Mouse (Mus musculus) bone marrow, adult 2 months (tissue): ENCODE measurements around the gene Casr.

ENCODE experiments used
- CTCF ChIP-seq: fragments of 200-500 bp; IDR thresholded peaks from 2 replicates; pipeline ENCODE4 v1.5.1; 2011; ENCODE audit warnings: low read length, control low read depth; ENCODE audit not compliant: control insufficient read depth, insufficient read depth
- POLR2A ChIP-seq: fragments of 200-500 bp; IDR thresholded peaks from 2 replicates; pipeline ENCODE4 v1.6.1; 2011; ENCODE audit warnings: low read depth, mild to moderate bottlenecking, control low read depth, low read length, borderline replicate concordance; ENCODE audit not compliant: control insufficient read depth

DNA sequence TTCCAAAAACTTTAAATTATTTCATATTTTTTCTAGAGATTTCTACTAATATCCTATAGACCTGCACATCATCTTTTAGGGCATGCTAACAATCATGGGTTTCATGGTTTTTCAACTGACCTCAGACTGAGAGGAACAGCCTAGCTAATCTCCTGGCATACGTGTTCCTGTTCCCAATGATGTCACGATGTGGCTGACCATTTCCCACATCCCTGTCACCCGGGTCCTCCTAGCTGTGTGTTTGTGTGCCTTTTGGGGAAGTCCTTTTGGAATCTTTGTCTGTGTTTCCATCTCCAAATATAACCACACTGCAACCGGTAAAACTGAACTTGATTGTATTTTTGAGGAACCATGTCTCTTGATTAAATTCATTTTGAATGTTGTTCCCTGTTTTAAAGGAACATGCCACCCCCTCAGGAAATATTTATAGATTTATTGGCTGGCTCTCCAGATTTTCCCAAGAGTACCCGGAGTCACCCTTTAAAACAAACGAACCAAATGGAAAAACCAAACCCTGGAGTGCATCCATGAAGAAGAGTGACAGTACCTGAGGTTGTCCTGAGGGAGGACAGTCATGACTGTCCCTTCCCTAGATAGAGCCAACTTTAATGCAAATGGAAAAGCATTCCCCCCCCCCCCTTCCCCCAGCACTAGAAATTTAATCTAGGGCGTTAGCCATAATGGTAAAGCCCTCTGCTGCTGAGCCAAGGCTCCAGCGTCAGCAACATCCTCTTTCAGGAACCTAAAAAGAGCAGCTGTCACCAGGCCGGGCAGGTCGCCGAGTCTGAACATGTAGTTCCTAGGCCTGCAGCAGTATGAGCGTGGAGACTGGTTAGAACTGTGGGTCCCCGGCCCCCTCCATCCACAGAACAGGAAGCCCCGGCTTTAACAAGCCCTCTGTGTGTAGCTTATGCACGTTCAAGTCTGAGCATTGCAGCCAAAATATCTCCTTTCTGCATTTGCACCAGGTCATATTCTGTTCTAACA, 31.1 kb downstream of the Casr start:
- TF ChIP-seq CTCF (no peak), POLR2A (no peak)
